Comparison of ENCODE assay signal across 17 mouse cellular contexts in the genomic region with DNA sequence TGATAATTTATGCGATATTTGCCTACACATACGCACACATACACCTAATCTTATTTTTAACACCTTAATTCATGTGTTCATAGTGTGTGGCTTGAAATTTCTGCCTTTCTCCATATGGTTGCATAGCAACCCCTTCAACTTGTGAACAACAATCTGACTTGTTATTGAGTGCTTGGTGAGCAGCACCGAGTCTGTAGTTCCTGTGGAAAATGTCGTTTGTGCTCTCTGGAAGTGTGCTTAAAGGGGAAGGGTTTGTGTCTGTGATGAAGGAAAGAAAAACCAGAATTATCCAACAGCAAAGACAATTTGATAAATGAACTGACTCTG.
DNase-seq lines count a peak whose midpoint lies in the region; ATAC-seq lines count a peak whose summit lies in the region.
"Had no signal": no experiment of that assay in that cellular context is flagged by ENCODE, and none has a peak within 500 bp of the region (broad histone marks: within the 10 kb centered on the region; RNA-seq: fewer than 3 reads in every experiment).

No protein-coding gene starts in this region.

- H3K36me3 ChIP-seq in midbrain, embryonic 11.5 days (ENCODE audit: control insufficient read depth, insufficient read depth, low read length), result no peaks in the 10 kb centered on the region
- H3K36me3 ChIP-seq in midbrain, embryonic 15.5 days (replicated peaks), result no peaks in the 10 kb centered on the region
- H3K36me3 ChIP-seq in forebrain, embryonic 13.5 days (ENCODE audit: poor library complexity, severe bottlenecking), result no peaks in the 10 kb centered on the region
- H3K36me3 ChIP-seq in hindbrain, embryonic 15.5 days, result no peaks in the 10 kb centered on the region
- no peaks in the 10 kb centered on the region for H3K36me3 ChIP-seq in neural tube, embryonic 13.5 days
- H3K36me3 ChIP-seq: embryonic facial prominence, embryonic 12.5 days; limb, embryonic 10.5 days; liver, embryonic 13.5 days had no signal

- no peak overlapping the region for H3K9ac ChIP-seq in midbrain, embryonic 11.5 days (ENCODE audit: low read length)
- H3K9ac ChIP-seq in midbrain, embryonic 15.5 days, result no peak overlapping the region
- H3K9ac ChIP-seq in forebrain, embryonic 13.5 days, result no peak overlapping the region
- H3K9ac ChIP-seq in hindbrain, embryonic 15.5 days, result no peak overlapping the region
- H3K9ac ChIP-seq in neural tube, embryonic 13.5 days, result no peak overlapping the region
- H3K9ac ChIP-seq: embryonic facial prominence, embryonic 12.5 days; liver, embryonic 13.5 days had no signal

- no peaks in the 10 kb centered on the region for H3K9me3 ChIP-seq in midbrain, embryonic 11.5 days (ENCODE audit: control insufficient read depth, low read length)
- H3K9me3 ChIP-seq in midbrain, embryonic 15.5 days, result no peaks in the 10 kb centered on the region
- H3K9me3 ChIP-seq in forebrain, embryonic 13.5 days (replicated peaks), result no peaks in the 10 kb centered on the region
- no peaks in the 10 kb centered on the region for H3K9me3 ChIP-seq in hindbrain, embryonic 15.5 days
- no peaks in the 10 kb centered on the region for H3K9me3 ChIP-seq in neural tube, embryonic 13.5 days
- H3K9me3 ChIP-seq: embryonic facial prominence, embryonic 12.5 days; limb, embryonic 10.5 days; liver, embryonic 13.5 days had no signal

- 53% methylated on average over 4 of the region's 4 CpGs for WGBS in midbrain, embryonic 11.5 days
- 29% methylated on average over 4 of the region's 4 CpGs for WGBS in midbrain, embryonic 15.5 days
- 20% methylated on average over 4 of the region's 4 CpGs for WGBS in forebrain, embryonic 13.5 days
- 32% methylated on average over 4 of the region's 4 CpGs for WGBS in hindbrain, embryonic 15.5 days
- 43% methylated on average over 4 of the region's 4 CpGs for WGBS in neural tube, embryonic 13.5 days

- H3K27me3 ChIP-seq in midbrain, embryonic 11.5 days (ENCODE audit: control insufficient read depth, insufficient read depth, low read length), result no peaks in the 10 kb centered on the region
- no peaks in the 10 kb centered on the region for H3K27me3 ChIP-seq in midbrain, embryonic 15.5 days (replicated peaks)
- H3K27me3 ChIP-seq in forebrain, embryonic 13.5 days, result no peaks in the 10 kb centered on the region
- H3K27me3 ChIP-seq in hindbrain, embryonic 15.5 days, result no peaks in the 10 kb centered on the region
- H3K27me3 ChIP-seq in neural tube, embryonic 13.5 days, result no peaks in the 10 kb centered on the region
- H3K27me3 ChIP-seq: embryonic facial prominence, embryonic 12.5 days; liver, embryonic 13.5 days had no signal

- H3K27ac ChIP-seq in midbrain, embryonic 11.5 days (ENCODE audit: low read depth, low read length), result no peak overlapping the region
- H3K27ac ChIP-seq in midbrain, embryonic 15.5 days, result no peak overlapping the region
- no peak overlapping the region for H3K27ac ChIP-seq in forebrain, embryonic 13.5 days
- H3K27ac ChIP-seq in hindbrain, embryonic 15.5 days (replicated peaks), result no peak overlapping the region
- H3K27ac ChIP-seq in neural tube, embryonic 13.5 days (replicated peaks), result no peak overlapping the region
- H3K27ac ChIP-seq: embryonic facial prominence, embryonic 12.5 days; limb, embryonic 10.5 days; liver, embryonic 13.5 days had no signal

- no peak for DNase-seq in midbrain, embryonic 11.5 days (ENCODE audit: low spot score, missing footprints)
- DNase-seq in kidney, postnatal 14 days, result no peak
- no peak for DNase-seq in MN1 (ENCODE audit: low spot score)
- DNase-seq: cerebellum, adult 18-20 months; gastrocnemius, postnatal 10 days; heart, postnatal 36 days; kidney, adult 11 months; kidney, postnatal 10 days; liver, embryonic 13.5 days; thymus, postnatal 4 days had no signal

- ATAC-seq in midbrain, embryonic 11.5 days (ENCODE audit: low FRiP score), result peak; percentile 69
- no peak; the same call in 1 of the 2 replicates for ATAC-seq in midbrain, embryonic 15.5 days (replicated peaks)
- ATAC-seq in forebrain, embryonic 13.5 days, result peak; percentile 93
- peak; percentile 71 for ATAC-seq in hindbrain, embryonic 15.5 days (ENCODE audit: low FRiP score, low read depth)
- 0 out of 2 replicates have a peak, but pooled peaks have one; percentile 36 for ATAC-seq in neural tube, embryonic 13.5 days (ENCODE audit: low read depth)
- ATAC-seq: lung, postnatal 0 days had no signal

- H3K4me1 ChIP-seq in midbrain, embryonic 11.5 days (ENCODE audit: control insufficient read depth, insufficient read depth, low read length), result no peaks in the 10 kb centered on the region
- H3K4me1 ChIP-seq in midbrain, embryonic 15.5 days, result no peaks in the 10 kb centered on the region
- peaks cover 17% of the 10 kb centered on the region for H3K4me1 ChIP-seq in forebrain, embryonic 13.5 days
- 0 out of 2 replicates have a peak, but pooled peaks cover 5% of the 10 kb centered on the region for H3K4me1 ChIP-seq in hindbrain, embryonic 15.5 days (replicated peaks)
- peaks cover 6% of the 10 kb centered on the region; the same call in 1 of the 2 replicates for H3K4me1 ChIP-seq in neural tube, embryonic 13.5 days (replicated peaks)
- H3K4me1 ChIP-seq: embryonic facial prominence, embryonic 12.5 days; limb, embryonic 10.5 days; liver, embryonic 13.5 days had no signal

- no peak overlapping the region for H3K4me3 ChIP-seq in midbrain, embryonic 11.5 days (ENCODE audit: low read depth, low read length)
- H3K4me3 ChIP-seq in midbrain, embryonic 15.5 days, result no peak overlapping the region
- H3K4me3 ChIP-seq in forebrain, embryonic 13.5 days, result no peak overlapping the region
- H3K4me3 ChIP-seq in hindbrain, embryonic 15.5 days, result no peak overlapping the region
- H3K4me3 ChIP-seq in neural tube, embryonic 13.5 days, result no peak overlapping the region
- H3K4me3 ChIP-seq: embryonic facial prominence, embryonic 12.5 days; limb, embryonic 10.5 days; liver, embryonic 13.5 days had no signal

- H3K4me2 ChIP-seq in midbrain, embryonic 11.5 days, result no peak overlapping the region
- H3K4me2 ChIP-seq in midbrain, embryonic 15.5 days, result no peak overlapping the region
- no peak overlapping the region for H3K4me2 ChIP-seq in forebrain, embryonic 13.5 days
- H3K4me2 ChIP-seq in hindbrain, embryonic 15.5 days, result no peak overlapping the region
- H3K4me2 ChIP-seq in neural tube, embryonic 13.5 days, result no peak overlapping the region
- H3K4me2 ChIP-seq: embryonic facial prominence, embryonic 12.5 days; liver, embryonic 13.5 days had no signal
